In genomic region chr7:13015217-13015616, GRCm38 (mm10) we compare ENCODE assay signal across 31 mouse cellular contexts. TPM values are rescaled to one million over a fixed set of nuclear protein-coding genes. Genes with fewer than 3 reads are reported as not detected.
"Had no signal": no experiment of that assay in that cellular context is flagged by ENCODE, and none has a peak within 500 bp of the region (broad histone marks: within the 10 kb centered on the region; RNA-seq: fewer than 3 reads in every experiment).

No protein-coding gene starts in this region.

- H3K36me3 ChIP-seq: heart, embryonic 10.5 days; heart, embryonic 12.5 days; hindbrain, embryonic 10.5 days; hindbrain, embryonic 12.5 days; intestine, embryonic 15.5 days; limb, embryonic 10.5 days; limb, embryonic 12.5 days; liver, embryonic 13.5 days; liver, embryonic 15.5 days had no signal

- H3K9me3 ChIP-seq: heart, embryonic 10.5 days; heart, embryonic 12.5 days; hindbrain, embryonic 10.5 days; hindbrain, embryonic 12.5 days; intestine, embryonic 15.5 days; limb, embryonic 10.5 days; limb, embryonic 12.5 days; liver, embryonic 13.5 days; liver, embryonic 15.5 days had no signal

- H3K27ac ChIP-seq: gastrocnemius, adult 2 months; heart, embryonic 10.5 days; hindbrain, embryonic 10.5 days; hindbrain, embryonic 12.5 days; hindbrain, embryonic 14.5 days; intestine, embryonic 15.5 days; layer of hippocampus, adult 2 months; left cerebral cortex, adult 2 months; limb, embryonic 10.5 days; limb, embryonic 12.5 days; liver, embryonic 13.5 days; liver, embryonic 15.5 days had no signal

- H3K4me3 ChIP-seq: gastrocnemius, adult 2 months; heart, embryonic 10.5 days; heart, embryonic 12.5 days; hindbrain, embryonic 10.5 days; hindbrain, embryonic 12.5 days; intestine, embryonic 15.5 days; layer of hippocampus, adult 2 months; left cerebral cortex, adult 2 months; limb, embryonic 10.5 days; limb, embryonic 12.5 days; liver, embryonic 13.5 days; liver, embryonic 15.5 days had no signal

- H3K27me3 ChIP-seq: heart, embryonic 12.5 days; intestine, embryonic 15.5 days; limb, embryonic 12.5 days; liver, embryonic 13.5 days; liver, embryonic 15.5 days had no signal

- DNase-seq: gastrocnemius, adult 2 months; gastrocnemius, postnatal 10 days; gastrocnemius, postnatal 25 days; heart, postnatal 10 days; heart, postnatal 4 days; kidney, adult 18-20 months; kidney, adult 8-10 months; kidney, postnatal 10 days; kidney, postnatal 25 days; kidney, postnatal 4 days; liver; liver, embryonic 13.5 days had no signal

- H3K9ac ChIP-seq: heart, embryonic 12.5 days; hindbrain, embryonic 12.5 days; hindbrain, embryonic 14.5 days; intestine, embryonic 15.5 days; limb, embryonic 12.5 days; liver, embryonic 13.5 days; liver, embryonic 15.5 days had no signal

RNA-seq across cellular contexts. Expression of gene Slc27a5, which starts 17.2 kb away (rescaled TPM):
- total RNA-seq: gastrocnemius, postnatal 25 days; granulocyte monocyte progenitor cell, adult 5-6 weeks; heart, adult 8-10 months; heart, postnatal 10 days; heart, postnatal 25 days; heart, postnatal 4 days; layer of hippocampus, postnatal 10 days; left cerebral cortex, postnatal 14 days had no signal
- polyA plus RNA-seq: heart, embryonic 10.5 days; heart, embryonic 12.5 days; heart, embryonic 14.5 days; heart, embryonic 16.5 days; kidney, embryonic 14.5 days; limb, embryonic 10.5 days; limb, embryonic 12.5 days had no signal
